11 mouse cellular contexts compared by ENCODE assay signal in the genomic region with DNA sequence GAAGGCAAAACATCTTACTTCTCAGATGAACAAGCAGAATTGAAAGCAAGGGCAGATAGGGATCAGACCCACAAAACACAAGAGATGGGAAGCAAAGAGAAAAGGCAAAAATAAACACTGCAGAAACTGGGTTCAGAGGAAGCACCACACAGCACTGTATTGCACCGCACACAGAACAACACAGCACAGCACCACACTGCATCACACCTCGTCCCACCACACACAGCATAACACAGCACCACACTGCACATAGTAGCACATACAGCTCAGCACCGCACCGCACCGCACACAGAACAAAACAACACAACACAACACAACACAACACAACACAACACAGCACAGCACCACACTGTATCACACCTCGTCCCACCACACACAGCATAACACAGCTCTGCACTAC. TPM values are rescaled to one million over a fixed set of nuclear protein-coding genes. Genes with fewer than 3 reads are reported as not detected.
DNase-seq lines count a peak whose midpoint lies in the region; ATAC-seq and TF ChIP-seq lines count a peak whose summit lies in the region.
"Had no signal": no experiment of that assay in that cellular context is flagged by ENCODE, and none has a peak within 500 bp of the region (broad histone marks: within the 10 kb centered on the region; RNA-seq: fewer than 3 reads in every experiment).

No protein-coding gene starts in this region.

- no peak for TF ChIP-seq POLR2A in liver, adult 2 months (IDR thresholded peaks at IDR 0.05; ENCODE audit: extremely low read depth, insufficient read depth, low read length)
- TF ChIP-seq POLR2A in small intestine, adult 2 months (IDR thresholded peaks at IDR 0.05; ENCODE audit: low read depth, low read length), result no peak
- TF ChIP-seq POLR2A in thymus, adult 2 months (IDR thresholded peaks at IDR 0.05; ENCODE audit: control insufficient read depth, extremely low read depth, insufficient read depth, low read length, poor library complexity), result no peak

- no peak for TF ChIP-seq EP300 in heart, postnatal 0 days (IDR thresholded peaks at IDR 0.05; ENCODE audit: low read depth)

- H3K9me3 ChIP-seq in heart, embryonic 10.5 days, result no peaks in the 10 kb centered on the region
- H3K9me3 ChIP-seq in heart, postnatal 0 days (replicated peaks; ENCODE audit: control insufficient read depth, low read length), result no peaks in the 10 kb centered on the region

- H3K4me2 ChIP-seq in heart, postnatal 0 days (ENCODE audit: low read depth, low read length), result peak overlapping the region; percentile 57

- peak overlapping the region; percentile 58 for H3K9ac ChIP-seq in liver, adult 2 months (ENCODE audit: low read depth, low read length)
- H3K9ac ChIP-seq in heart, postnatal 0 days (replicated peaks; ENCODE audit: low read depth, low read length), result no peak overlapping the region

- no peak overlapping the region; the same call in 1 of the 2 replicates for H3K27ac ChIP-seq in heart, embryonic 10.5 days
- H3K27ac ChIP-seq in liver, adult 2 months (replicated peaks; ENCODE audit: insufficient read depth, low read depth, low read length), result no peak overlapping the region
- no peak overlapping the region for H3K27ac ChIP-seq in heart, postnatal 0 days (ENCODE audit: low read depth)
- H3K27ac ChIP-seq in small intestine, adult 2 months (ENCODE audit: insufficient read depth, low read depth, low read length), result peak overlapping the region; percentile 61; the same call in 1 of the 2 replicates
- H3K27ac ChIP-seq in thymus, adult 2 months (ENCODE audit: control insufficient read depth, insufficient read depth, low read length), result no peak overlapping the region

- H3K27me3 ChIP-seq in heart, embryonic 10.5 days (ENCODE audit: insufficient read depth, poor library complexity, severe bottlenecking), result no peaks in the 10 kb centered on the region
- no peaks in the 10 kb centered on the region for H3K27me3 ChIP-seq in liver, adult 2 months (ENCODE audit: control insufficient read depth, insufficient read depth, low read length)
- H3K27me3 ChIP-seq in heart, postnatal 0 days (ENCODE audit: control insufficient read depth, insufficient read depth, low read length), result no peaks in the 10 kb centered on the region
- no peaks in the 10 kb centered on the region for H3K27me3 ChIP-seq in small intestine, adult 2 months (ENCODE audit: control insufficient read depth, insufficient read depth, low read length)
- H3K27me3 ChIP-seq in thymus, adult 2 months (ENCODE audit: control insufficient read depth, insufficient read depth, low read length), result no peaks in the 10 kb centered on the region

- intact Hi-C loops in heart, postnatal 25 days (cut with DNase I), result no loop called here

- peaks cover 19% of the 10 kb centered on the region for H3K4me1 ChIP-seq in heart, embryonic 10.5 days
- H3K4me1 ChIP-seq in liver, adult 2 months (ENCODE audit: control insufficient read depth, insufficient read depth, low read length), result peaks cover 14% of the 10 kb centered on the region
- 0 out of 2 replicates have a peak, but pooled peaks cover 13% of the 10 kb centered on the region for H3K4me1 ChIP-seq in heart, postnatal 0 days (ENCODE audit: control insufficient read depth, insufficient read depth)
- peaks cover 2% of the 10 kb centered on the region for H3K4me1 ChIP-seq in small intestine, adult 2 months (ENCODE audit: control insufficient read depth, insufficient read depth, insufficient read length, low read length)
- no peaks in the 10 kb centered on the region for H3K4me1 ChIP-seq in thymus, adult 2 months (replicated peaks; ENCODE audit: control insufficient read depth, insufficient read depth, low read length)

- 87% methylated on average over 6 of the region's 6 CpGs for WGBS in heart, embryonic 10.5 days
- WGBS in liver, adult 2 months, result 55% methylated on average over 6 of the region's 6 CpGs
- 84% methylated on average over 6 of the region's 6 CpGs for WGBS in heart, postnatal 0 days
- 89% methylated on average over 6 of the region's 6 CpGs for WGBS in small intestine, adult 2 months
- 92% methylated on average over 6 of the region's 6 CpGs for WGBS in thymus, adult 2 months

- H3K79me2 ChIP-seq in liver, adult 2 months (ENCODE audit: control insufficient read depth, insufficient read depth, low read length), result peaks cover 15% of the 10 kb centered on the region

- TF ChIP-seq CTCF in liver, adult 2 months (IDR thresholded peaks at IDR 0.05; ENCODE audit: low read depth, low read length), result no peak
- no peak for TF ChIP-seq CTCF in heart, postnatal 0 days (IDR thresholded peaks at IDR 0.05; ENCODE audit: low read depth)
- TF ChIP-seq CTCF in small intestine, adult 2 months (IDR thresholded peaks at IDR 0.05; ENCODE audit: extremely low read depth, insufficient read length, insufficient replicate concordance, low read depth, low read length), result no peak
- TF ChIP-seq CTCF in thymus, adult 2 months (IDR thresholded peaks at IDR 0.05; ENCODE audit: borderline replicate concordance, control insufficient read depth, extremely low read depth, insufficient read depth, low read length, poor library complexity), result no peak

- ATAC-seq in heart, postnatal 0 days (ENCODE audit: insufficient read depth, low read depth), result no peak

- H3K36me3 ChIP-seq in heart, embryonic 10.5 days, result no peaks in the 10 kb centered on the region
- no peaks in the 10 kb centered on the region for H3K36me3 ChIP-seq in liver, adult 2 months (ENCODE audit: control insufficient read depth, insufficient read depth, low read length)
- H3K36me3 ChIP-seq in heart, postnatal 0 days (replicated peaks; ENCODE audit: control insufficient read depth, insufficient read depth, low read length), result no peaks in the 10 kb centered on the region
- peaks cover 11% of the 10 kb centered on the region; the same call in 1 of the 2 replicates for H3K36me3 ChIP-seq in small intestine, adult 2 months (ENCODE audit: control insufficient read depth, insufficient read depth, low read length)
- H3K36me3 ChIP-seq in thymus, adult 2 months (ENCODE audit: control insufficient read depth, insufficient read depth, low read length), result no peaks in the 10 kb centered on the region

- DNase-seq in heart, embryonic 10.5 days (ENCODE audit: low spot score), result no peak
- DNase-seq in heart, postnatal 25 days (ENCODE audit: low spot score), result no peak
- DNase-seq in liver, adult 2 months (ENCODE audit: extremely low read depth, low read depth, low spot score), result peak; percentile 31
- no peak for DNase-seq in liver
- DNase-seq in heart, postnatal 0 days (ENCODE audit: low spot score), result no peak
- DNase-seq in thymus, adult 2 months, result no peak
- DNase-seq in embryo, embryonic 10.5 days (ENCODE audit: low spot score), result no peak
- DNase-seq: adrenal gland, adult 8-10 months; cerebellum, adult 11-12 months had no signal

- H3K4me3 ChIP-seq in heart, embryonic 10.5 days, result peak overlapping the region; percentile 47; the same call in 1 of the 2 replicates
- peak overlapping the region; percentile 73 for H3K4me3 ChIP-seq in liver, adult 2 months (ENCODE audit: insufficient read depth, low read depth, low read length)
- peak overlapping the region; percentile 43 for H3K4me3 ChIP-seq in heart, postnatal 0 days (ENCODE audit: low read depth, low read length)
- peak overlapping the region; percentile 84 for H3K4me3 ChIP-seq in small intestine, adult 2 months (ENCODE audit: low read depth, low read length)
- H3K4me3 ChIP-seq in thymus, adult 2 months (ENCODE audit: control insufficient read depth, insufficient read depth, low read length), result no peak overlapping the region

RNA-seq across cellular contexts. Expression of gene Enpep, which starts 1.1 kb away (rescaled TPM):
- 5.1 and 8.8 TPM in 2 replicates for polyA plus RNA-seq in heart, embryonic 10.5 days (2016; fragmentation: Nextera tagmentation; extraction: Ambion mirVana)
- total RNA-seq in heart, postnatal 25 days (2021), result 1 to 10 TPM; 6.6 to 8.0 TPM
- 74.6 and 82.6 TPM in 2 replicates for total RNA-seq in liver, adult 2 months (2014; rRNA removed)
- 21.1 TPM in 2 replicates for polyA plus RNA-seq in liver, adult 2 months (2012; rRNA removed)
- total RNA-seq in heart, postnatal 0 days (2014; rRNA removed; ENCODE audit: low replicate concordance), result 8.4 and 11.2 TPM in 2 replicates
- 8.3 and 9.0 TPM in 2 replicates for polyA plus RNA-seq in heart, postnatal 0 days (2015; fragmentation: Nextera tagmentation; extraction: Ambion mirVana)
- 14.6 and 59.7 TPM in 2 replicates for polyA plus RNA-seq in small intestine, adult 2 months (2012; rRNA removed)
- polyA plus RNA-seq in thymus, adult 2 months (2012; rRNA removed), result 5.6 and 6.5 TPM in 2 replicates
- polyA plus RNA-seq: C2C12 had no signal
